Mouse (Mus musculus) midbrain, embryonic 12.5 days (tissue): ENCODE measurements around the gene Hspb8. TPM values are rescaled to one million over a fixed set of nuclear protein-coding genes. Genes with fewer than 3 reads are reported as not detected.
A peak's percentile ranks its signal among the peaks of the same experiment; 100 is the strongest.

Experiments used
- ATAC-seq: fragments of 200-750 bp; cut with Nextera tagmentation; 2 replicates; pipeline ENCODE4 v1.8.0; 2017; ENCODE audit warnings: low read depth, moderate TSS enrichment, moderate library complexity; ENCODE audit not compliant: low FRiP score
- H3K27ac ChIP-seq: fragments of 300-500 bp; sonication (generic); replicated peaks from 2 replicates; pipeline ENCODE4 v1.5.1; 2016; ENCODE audit warnings: mild to moderate bottlenecking
- H3K27me3 ChIP-seq: fragments of 300-500 bp; sonication (generic); 2 replicates; pipeline ENCODE4 v1.6.1; 2016; ENCODE audit warnings: mild to moderate bottlenecking
- H3K36me3 ChIP-seq: fragments of 300-500 bp; sonication (generic); 2 replicates; pipeline ENCODE4 v1.6.1; 2016
- H3K4me1 ChIP-seq: fragments of 300-500 bp; sonication (generic); 2 replicates; pipeline ENCODE4 v1.6.1; 2016
- H3K4me2 ChIP-seq: fragments of 300-500 bp; sonication (generic); replicated peaks from 2 replicates; pipeline ENCODE4 v1.6.1; 2016; ENCODE audit warnings: mild to moderate bottlenecking, moderate library complexity
- H3K4me3 ChIP-seq: fragments of 300-500 bp; sonication (generic); 2 replicates; pipeline ENCODE4 v1.5.1; 2016; ENCODE audit warnings: mild to moderate bottlenecking
- H3K9ac ChIP-seq: fragments of 300-500 bp; sonication (generic); replicated peaks from 2 replicates; pipeline ENCODE4 v1.6.1; 2016; ENCODE audit warnings: mild to moderate bottlenecking, moderate library complexity
- H3K9me3 ChIP-seq: fragments of 300-500 bp; sonication (generic); 2 replicates; pipeline ENCODE4 v1.6.1; 2016; ENCODE audit warnings: mild to moderate bottlenecking
- WGBS: fragments of 180-500 bp; shearing (Covaris S2); methylation state at CpG from one replicate; pipeline ENCODE4 v1.1.7; 2016; 5-methylcytosine and 5-hydroxymethylcytosine counted together
- polyA plus RNA-seq: library from polyadenylated mRNA; unstranded; fragments of >200 nt; fragmentation: Nextera tagmentation; extraction: Ambion mirVana; gene quantifications from 2 replicates; pipeline ENCODE4 v1.2.1, GENCODE M21; 2016

Hspb8 gene
- polyA plus RNA-seq: 5.7 and 6.0 TPM in 2 replicates

GRCm38 (mm10) chr5:116422699-116423201 lies at the start of gene Hspb8:
Gene Hspb8 (minus strand): TSS chr5:116422864.
- Histone ChIP-seq H3K4me3 (peak within 1 kb of the TSS; percentile 26), H3K27ac (peak within 1 kb of the TSS; percentile 35; the same call in 1 of the 2 replicates), H3K36me3 (no peaks in the 10 kb centered on the region), H3K27me3 (peaks cover 15% of the 10 kb centered on the region), H3K9ac (peak within 1 kb of the TSS; percentile 56), H3K4me2 (peak within 1 kb of the TSS; percentile 47), H3K9me3 (no peaks in the 10 kb centered on the region), H3K4me1 (peaks cover 44% of the 10 kb centered on the region)
- under 1% methylated on average over 17 of the region's 20 CpGs for WGBS
- ATAC-seq: 0 out of 2 replicates have a peak, but pooled peaks have one; percentile 17

- Histone ChIP-seq H3K4me2 (no peak overlapping the region), H3K27me3 (no peaks in the 10 kb centered on the region), H3K4me1 (peaks cover 11% of the 10 kb centered on the region), H3K9ac (no peak overlapping the region), H3K9me3 (peaks cover 12% of the 10 kb centered on the region; the same call in 1 of the 2 replicates), H3K36me3 (peaks cover 30% of the 10 kb centered on the region), H3K4me3 (no peak overlapping the region), H3K27ac (no peak overlapping the region)
- 42% methylated on average over 11 of the region's 11 CpGs for WGBS
- no peak for ATAC-seq
Measured at GRCm38 (mm10) chr5:116461354-116462042, 38.8 kb upstream of the Hspb8 start.

GRCm38 (mm10) chr5:116459970-116460369 lies 37.3 kb upstream of the Hspb8 start:
- H3K36me3 ChIP-seq: peaks cover 19% of the 10 kb centered on the region
- H3K4me2 ChIP-seq: no peak overlapping the region
- peaks cover 11% of the 10 kb centered on the region for H3K4me1 ChIP-seq
- no peak overlapping the region for H3K4me3 ChIP-seq
- 76% methylated on average over 2 of the region's 2 CpGs for WGBS
- H3K9me3 ChIP-seq: peaks cover 2% of the 10 kb centered on the region; the same call in 1 of the 2 replicates
- H3K27ac ChIP-seq: no peak overlapping the region
- no peak overlapping the region for H3K9ac ChIP-seq
- no peaks in the 10 kb centered on the region; the same call in 1 of the 2 replicates for H3K27me3 ChIP-seq
- ATAC-seq: no peak

- H3K36me3 ChIP-seq: peaks cover 15% of the 10 kb centered on the region; the same call in 1 of the 2 replicates
- WGBS: 76% methylated on average over 7 of the region's 7 CpGs
- peaks cover 11% of the 10 kb centered on the region for H3K4me1 ChIP-seq
- ATAC-seq: no peak
- H3K27ac ChIP-seq: no peak overlapping the region
- no peak overlapping the region for H3K4me2 ChIP-seq
- no peak overlapping the region for H3K4me3 ChIP-seq
- no peaks in the 10 kb centered on the region for H3K9me3 ChIP-seq
- no peak overlapping the region for H3K9ac ChIP-seq
- H3K27me3 ChIP-seq: no peaks in the 10 kb centered on the region; the same call in 1 of the 2 replicates
Measured at GRCm38 (mm10) chr5:116457791-116458190, 35.1 kb upstream of the Hspb8 start.

GRCm38 (mm10) chr5:116456796-116457515 lies 34.3 kb upstream of the Hspb8 start:
- H3K27ac ChIP-seq: 0 out of 2 replicates have a peak overlapping the region, but pooled peaks have one; percentile 42
- H3K36me3 ChIP-seq: peaks cover 21% of the 10 kb centered on the region
- H3K4me1 ChIP-seq: peaks cover 11% of the 10 kb centered on the region
- no peak overlapping the region for H3K4me3 ChIP-seq
- H3K27me3 ChIP-seq: no peaks in the 10 kb centered on the region; the same call in 1 of the 2 replicates
- H3K4me2 ChIP-seq: 0 out of 2 replicates have a peak overlapping the region, but pooled peaks have one; percentile 0
- WGBS: 40% methylated on average over 10 of the region's 10 CpGs
- no peak for ATAC-seq
- H3K9ac ChIP-seq: no peak overlapping the region
- no peaks in the 10 kb centered on the region for H3K9me3 ChIP-seq

- peaks cover 27% of the 10 kb centered on the region for H3K36me3 ChIP-seq
- H3K4me3 ChIP-seq: peak overlapping the region; percentile 5; the same call in 1 of the 2 replicates
Measured at GRCm38 (mm10) chr5:116453401-116453851, 30.8 kb upstream of the Hspb8 start.

GRCm38 (mm10) chr5:116450901-116451300 lies 28.2 kb upstream of the Hspb8 start:
- Histone ChIP-seq H3K4me1 (peaks cover 14% of the 10 kb centered on the region), H3K9ac (no peak overlapping the region), H3K27me3 (peaks cover 9% of the 10 kb centered on the region; the same call in 1 of the 2 replicates), H3K4me2 (no peak overlapping the region), H3K36me3 (peaks cover 33% of the 10 kb centered on the region), H3K27ac (no peak overlapping the region), H3K4me3 (no peak overlapping the region), H3K9me3 (no peaks in the 10 kb centered on the region)
- 93% methylated on average over 8 of the region's 8 CpGs for WGBS
- ATAC-seq: no peak

More at GRCm38 (mm10) chr5:116453401-116453851, 30.8 kb upstream of the Hspb8 start:
- Histone ChIP-seq H3K9ac (no peak overlapping the region), H3K27ac (no peak overlapping the region), H3K9me3 (no peaks in the 10 kb centered on the region), H3K27me3 (peaks cover 9% of the 10 kb centered on the region; the same call in 1 of the 2 replicates), H3K4me2 (peak overlapping the region; percentile 39), H3K4me1 (peaks cover 14% of the 10 kb centered on the region)
- no peak for ATAC-seq
- WGBS: 3% methylated on average over 27 of the region's 27 CpGs

GRCm38 (mm10) chr5:116449522-116450225 lies 27.0 kb upstream of the Hspb8 start:
- H3K36me3 ChIP-seq: peaks cover 35% of the 10 kb centered on the region
- peaks cover 9% of the 10 kb centered on the region; the same call in 1 of the 2 replicates for H3K27me3 ChIP-seq
- no peaks in the 10 kb centered on the region for H3K9me3 ChIP-seq
- no peak overlapping the region for H3K4me3 ChIP-seq
- no peak overlapping the region for H3K4me2 ChIP-seq
- no peak overlapping the region for H3K9ac ChIP-seq
- H3K27ac ChIP-seq: no peak overlapping the region
- 67% methylated on average over 7 of the region's 8 CpGs for WGBS
- ATAC-seq: no peak
- peaks cover 16% of the 10 kb centered on the region for H3K4me1 ChIP-seq

- Histone ChIP-seq H3K4me2 (no peak overlapping the region), H3K9me3 (no peaks in the 10 kb centered on the region), H3K9ac (no peak overlapping the region), H3K4me1 (peaks cover 18% of the 10 kb centered on the region), H3K27ac (no peak overlapping the region), H3K36me3 (peaks cover 45% of the 10 kb centered on the region), H3K27me3 (peaks cover 9% of the 10 kb centered on the region; the same call in 1 of the 2 replicates), H3K4me3 (no peak overlapping the region)
- WGBS: 14% methylated on average over 9 of the region's 11 CpGs
- ATAC-seq: no peak
Measured at GRCm38 (mm10) chr5:116448409-116449191, 25.9 kb upstream of the Hspb8 start.

- Histone ChIP-seq H3K9me3 (no peaks in the 10 kb centered on the region), H3K27ac (no peak overlapping the region), H3K36me3 (peaks cover 50% of the 10 kb centered on the region), H3K4me3 (no peak overlapping the region), H3K27me3 (peaks cover 9% of the 10 kb centered on the region; the same call in 1 of the 2 replicates), H3K4me1 (peaks cover 18% of the 10 kb centered on the region), H3K4me2 (no peak overlapping the region), H3K9ac (no peak overlapping the region)
- no peak for ATAC-seq
- WGBS: 45% methylated on average over 11 of the region's 11 CpGs
Measured at GRCm38 (mm10) chr5:116447821-116448350, 25.2 kb upstream of the Hspb8 start.
